Mouse (Mus musculus) liver, adult 2 months (tissue): Measurements from ENCODE around the gene Morc3.

Experiments
- CTCF ChIP-seq: fragments of 200-500 bp; IDR thresholded peaks from 2 replicates; pipeline ENCODE4 v1.5.1; 2011; ENCODE audit warnings: low read depth, low read length, control low read depth
- POLR2A ChIP-seq: fragments of 200-500 bp; IDR thresholded peaks from 2 replicates; pipeline ENCODE4 v1.6.1; 2011; ENCODE audit warnings: low read length, control low read depth; ENCODE audit not compliant: insufficient read depth; ENCODE audit errors: extremely low read depth

GRCm38 (mm10) chr16:93922835-93923389 is 91.0 kb downstream of the Morc3 start:
- TF ChIP-seq POLR2A = no peak
- TF ChIP-seq CTCF = no peak
